Mouse (Mus musculus): ENCODE measurements around the gene Foxp1.

DNA sequence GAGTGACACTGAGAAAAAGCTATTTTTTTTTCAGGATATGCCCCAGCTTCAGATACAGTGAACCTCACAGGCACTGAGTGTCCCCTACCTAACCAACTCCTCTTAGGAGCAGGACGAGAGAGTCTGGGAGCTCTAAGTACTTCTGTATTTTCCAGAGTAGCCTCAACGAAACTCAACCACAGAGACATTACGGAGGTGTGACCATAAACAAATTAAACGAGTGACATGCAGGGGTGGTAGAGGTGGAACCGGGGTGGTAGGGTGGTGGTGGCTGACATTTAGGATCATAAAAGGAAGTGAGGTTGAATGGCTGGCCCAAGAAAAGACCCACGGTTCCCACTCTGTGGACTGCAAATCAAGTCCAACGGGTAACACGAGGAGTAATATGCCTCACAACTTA lies 274.1 kb downstream of the Foxp1 start:
- no peak for TF ChIP-seq POLR2A (IDR thresholded peaks at IDR 0.05; ENCODE audit: borderline replicate concordance, control insufficient read depth, low read depth, low read length)
- no peak for TF ChIP-seq CTCF (IDR thresholded peaks at IDR 0.05; ENCODE audit: control insufficient read depth, insufficient read depth, low read length)

Data from bone marrow, adult 2 months (tissue).